Comparison of ENCODE assay signal across 10 mouse cellular contexts in genomic region chr15:10833866-10834571, GRCm38 (mm10).
DNase-seq lines count a peak whose midpoint lies in the region; ATAC-seq and TF ChIP-seq lines count a peak whose summit lies in the region.
"Had no signal": no experiment of that assay in that cellular context is flagged by ENCODE, and none has a peak within 500 bp of the region (broad histone marks: within the 10 kb centered on the region; RNA-seq: fewer than 3 reads in every experiment).

No protein-coding gene starts in this region.

- ATAC-seq in liver, embryonic 14.5 days (ENCODE audit: insufficient read depth), result peak; percentile 41; the same call in 1 of the 2 replicates
- ATAC-seq in CD4-positive, CD25-positive, alpha-beta regulatory T cell, adult 4 months, result no peak

- H3K4me1 ChIP-seq in heart, embryonic 10.5 days, result no peaks in the 10 kb centered on the region
- H3K4me1 ChIP-seq in liver, embryonic 14.5 days (replicated peaks; ENCODE audit: control insufficient read depth in 2 of 2, insufficient read depth in 2 of 2, low read length in 1 of 2), result peaks cover 0 to 6% of the 10 kb centered on the region in 2 experiments; a peak in 2 of 4 replicates

- H3K4me2 ChIP-seq in liver, embryonic 14.5 days (ENCODE audit: low read depth), result no peak overlapping the region
- H3K4me2 ChIP-seq: limb, embryonic 13.5 days had no signal

- no peaks in the 10 kb centered on the region for H3K9me3 ChIP-seq in heart, embryonic 10.5 days
- H3K9me3 ChIP-seq in liver, embryonic 14.5 days (ENCODE audit: control insufficient read depth, low read length), result no peaks in the 10 kb centered on the region
- H3K9me3 ChIP-seq: limb, embryonic 13.5 days had no signal

- no peak for TF ChIP-seq EP300 in liver, embryonic 14.5 days (IDR thresholded peaks at IDR 0.05; ENCODE audit: low read depth)

- H3K36me3 ChIP-seq in heart, embryonic 10.5 days, result no peaks in the 10 kb centered on the region
- H3K36me3 ChIP-seq in liver, embryonic 14.5 days (replicated peaks; ENCODE audit: control insufficient read depth, insufficient read depth, low read depth), result no peaks in the 10 kb centered on the region
- H3K36me3 ChIP-seq: limb, embryonic 13.5 days had no signal

- no peaks in the 10 kb centered on the region for H3K27me3 ChIP-seq in heart, embryonic 10.5 days (ENCODE audit: insufficient read depth, poor library complexity, severe bottlenecking)
- no peaks in the 10 kb centered on the region for H3K27me3 ChIP-seq in liver, embryonic 14.5 days (ENCODE audit: control insufficient read depth, insufficient read depth, low read length)
- H3K27me3 ChIP-seq: limb, embryonic 13.5 days had no signal

- no peak overlapping the region for H3K4me3 ChIP-seq in heart, embryonic 10.5 days
- no peak overlapping the region for H3K4me3 ChIP-seq in liver, embryonic 14.5 days (ENCODE audit: insufficient read depth in 1 of 2, low read depth in 2 of 2, low read length in 2 of 2)
- H3K4me3 ChIP-seq: limb, embryonic 13.5 days had no signal

- H3K27ac ChIP-seq in heart, embryonic 10.5 days, result no peak overlapping the region
- no peak overlapping the region for H3K27ac ChIP-seq in liver, embryonic 14.5 days
- H3K27ac ChIP-seq: limb, embryonic 13.5 days had no signal

- 74% methylated on average over 7 of the region's 7 CpGs for WGBS in heart, embryonic 10.5 days
- WGBS in liver, embryonic 14.5 days (ENCODE audit: insufficient replicate concordance), result 57% methylated on average over 7 of the region's 7 CpGs

- DNase-seq in heart, adult 8-10 months (ENCODE audit: low spot score), result peak; percentile 45
- no peak for DNase-seq in heart, embryonic 10.5 days (ENCODE audit: low spot score)
- peak; percentile 19 for DNase-seq in NIH3T3 (ENCODE audit: low read depth)
- peak; percentile 46 to 68 for DNase-seq in kidney, adult 8-10 months
- peak in 2 of 3 experiments; percentile 2 to 17 for DNase-seq in liver, embryonic 14.5 days (ENCODE audit: low read depth in 3 of 3, low spot score in 3 of 3)
- DNase-seq in layer of hippocampus, postnatal 14 days (ENCODE audit: low spot score in 2 of 2), result no peak
- no peak for DNase-seq in urinary bladder, adult 18-20 months (ENCODE audit: low spot score in 2 of 2)
- DNase-seq: midbrain, embryonic 14.5 days had no signal

- H3K9ac ChIP-seq in liver, embryonic 14.5 days (replicated peaks), result no peak overlapping the region
- H3K9ac ChIP-seq: limb, embryonic 13.5 days had no signal

- TF ChIP-seq CTCF in liver, embryonic 14.5 days (IDR thresholded peaks at IDR 0.05; ENCODE audit: low read depth), result no peak

Comparison
In these comparisons a context has a peak if more than half of its experiments do, and no peak if none do; other contexts are left out.
1. DNase-seq: peak in heart, adult 8-10 months (single experiment), NIH3T3 (single experiment), kidney, adult 8-10 months (2 of 2) and liver, embryonic 14.5 days (2 of 3); none in heart, embryonic 10.5 days (single experiment), layer of hippocampus, postnatal 14 days (0 of 2) and urinary bladder, adult 18-20 months (0 of 2).